Mouse (Mus musculus) liver, embryonic 11.5 days (tissue): ENCODE measurements around the gene Idh3g. TPM values are rescaled to one million over a fixed set of nuclear protein-coding genes. Genes with fewer than 3 reads are reported as not detected.
"Not testable (repeated sequence)": the region's sequence is repeated elsewhere in the genome, so short reads cannot be mapped to it uniquely, and the experiment has no call there.

Experiments
- ATAC-seq: fragments of 200-750 bp; cut with Nextera tagmentation; replicated peaks from 2 replicates; pipeline ENCODE4 v1.8.0; 2017; ENCODE audit warnings: moderate number of reproducible peaks, mild to moderate bottlenecking, moderate TSS enrichment, moderate library complexity; ENCODE audit not compliant: low FRiP score
- DNase-seq: peaks from one replicate; pipeline ENCODE4 v3.0.0-alpha.2; 2017; ENCODE audit warnings: low spot score
- H3K27ac ChIP-seq: fragments of 300-500 bp; sonication (generic); 2 replicates; pipeline ENCODE4 v1.5.1; 2014; ENCODE audit warnings: mild to moderate bottlenecking, low read depth, low read length, control low read depth
- H3K27me3 ChIP-seq: fragments of 300-500 bp; sonication (generic); replicated peaks from 2 replicates; pipeline ENCODE4 v1.6.1; 2014; ENCODE audit warnings: low read length, mixed read lengths; ENCODE audit not compliant: control insufficient read depth, insufficient read depth
- H3K36me3 ChIP-seq: fragments of 300-500 bp; sonication (generic); 2 replicates; pipeline ENCODE4 v1.6.1; 2014; ENCODE audit warnings: mild to moderate bottlenecking, low read length, moderate library complexity, mixed read lengths; ENCODE audit not compliant: control insufficient read depth, insufficient read depth
- H3K4me1 ChIP-seq: fragments of 300-500 bp; sonication (generic); replicated peaks from 2 replicates; pipeline ENCODE4 v1.6.1; 2014; ENCODE audit warnings: low read length, mixed read lengths; ENCODE audit not compliant: control insufficient read depth, insufficient read depth
- H3K4me2 ChIP-seq: fragments of 300-500 bp; sonication (generic); 2 replicates; pipeline ENCODE4 v1.6.1; 2014; ENCODE audit warnings: mild to moderate bottlenecking, control low read depth, moderate library complexity
- H3K4me3 ChIP-seq: fragments of 300-500 bp; sonication (generic); 2 replicates; pipeline ENCODE4 v1.5.1; 2014; ENCODE audit warnings: low read depth, low read length, control low read depth
- H3K9ac ChIP-seq: fragments of 300-500 bp; sonication (generic); 2 replicates; pipeline ENCODE4 v1.6.1; 2014; ENCODE audit warnings: low read depth, low read length, control low read depth
- H3K9me3 ChIP-seq: fragments of 300-500 bp; sonication (generic); 2 replicates; pipeline ENCODE4 v1.6.1; 2016; ENCODE audit warnings: low read length, inconsistent platforms, mixed read lengths; ENCODE audit not compliant: control insufficient read depth
- WGBS: fragments of 180-500 bp; shearing (Covaris S2); extraction: QIAGEN DNeasy Blood & Tissue Kit; methylation state at CpG from one replicate; pipeline ENCODE4 v1.1.7; 2014; 5-methylcytosine and 5-hydroxymethylcytosine counted together
- polyA plus RNA-seq: library from polyadenylated mRNA; unstranded; fragments of >200 nt; fragmentation: Nextera tagmentation; extraction: Ambion mirVana; gene quantifications from 2 replicates; pipeline ENCODE4 v1.2.1, GENCODE M21; 2014

Gene Idh3g
- polyA plus RNA-seq, 1 experiment from 2014 or later: 196 TPM

DNA sequence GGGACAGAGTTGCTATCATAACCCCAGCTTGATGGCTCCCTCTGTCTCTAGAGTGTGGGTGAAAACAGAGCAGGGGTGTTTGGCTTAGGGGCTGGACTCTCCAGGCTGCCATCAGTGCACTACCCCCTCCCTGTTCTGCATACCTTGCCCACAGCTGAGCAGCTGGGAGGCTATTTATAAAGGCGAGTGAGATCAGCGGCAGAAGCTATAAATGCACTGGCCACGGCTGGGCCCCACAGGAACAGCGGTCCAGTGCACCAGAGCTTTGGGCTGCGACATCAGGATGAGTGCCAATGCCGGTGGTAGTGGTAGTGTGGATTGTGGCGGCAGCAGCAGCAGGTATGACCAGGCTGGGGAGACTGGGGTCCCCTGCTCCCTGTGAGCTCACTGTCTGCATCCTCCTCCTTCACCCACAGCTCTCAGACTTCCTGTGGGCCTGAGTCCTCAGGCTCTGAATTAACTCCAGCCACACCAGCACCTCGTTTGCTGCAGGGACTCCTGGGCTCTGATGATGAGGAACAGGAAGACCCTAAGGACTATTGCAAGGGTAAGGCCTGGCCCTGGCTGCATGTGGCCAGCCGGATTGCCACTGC is 12.4 kb downstream of the Idh3g start, which contains the start of gene Srpk3:
Gene Srpk3 (plus strand): TSS at position 238 of the 593 bp plus-strand sequence.
- Histone ChIP-seq H3K4me2 (no peak within 1 kb of the TSS), H3K27ac (no peak within 1 kb of the TSS), H3K27me3 (peaks cover 5% of the 10 kb centered on the region; the same call in 1 of the 2 replicates), H3K9me3 (no peaks in the 10 kb centered on the region), H3K4me3 (no peak within 1 kb of the TSS), H3K9ac (no peak within 1 kb of the TSS), H3K4me1 (no peaks in the 10 kb centered on the region), H3K36me3 (no peaks in the 10 kb centered on the region; the same call in none of the 2 replicates)
- DNase-seq (no peak), ATAC-seq (no peak)
- 44% methylated on average over 9 of the region's 9 CpGs for WGBS

DNA sequence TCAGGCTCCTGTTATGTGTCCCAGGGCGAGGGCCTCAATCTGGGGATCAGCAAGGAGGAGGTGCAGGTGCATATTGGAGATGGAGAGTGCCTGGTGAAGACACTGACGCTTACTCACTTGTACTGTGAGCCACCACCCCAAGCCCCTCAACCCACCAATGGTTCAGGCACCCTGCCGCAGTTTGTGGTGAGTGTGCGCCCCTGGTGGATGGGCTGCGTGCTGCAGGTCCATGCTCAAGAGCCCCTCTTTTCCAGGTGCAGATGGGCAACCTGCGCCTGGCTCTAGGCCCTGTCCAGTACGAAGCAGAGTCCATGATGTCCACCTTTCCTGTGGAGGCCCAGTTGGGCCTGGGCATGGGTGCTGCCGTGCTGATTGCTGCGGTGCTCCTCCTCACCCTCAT is 19.4 kb downstream of the Idh3g start:
- peak; percentile 41 for DNase-seq

DNA sequence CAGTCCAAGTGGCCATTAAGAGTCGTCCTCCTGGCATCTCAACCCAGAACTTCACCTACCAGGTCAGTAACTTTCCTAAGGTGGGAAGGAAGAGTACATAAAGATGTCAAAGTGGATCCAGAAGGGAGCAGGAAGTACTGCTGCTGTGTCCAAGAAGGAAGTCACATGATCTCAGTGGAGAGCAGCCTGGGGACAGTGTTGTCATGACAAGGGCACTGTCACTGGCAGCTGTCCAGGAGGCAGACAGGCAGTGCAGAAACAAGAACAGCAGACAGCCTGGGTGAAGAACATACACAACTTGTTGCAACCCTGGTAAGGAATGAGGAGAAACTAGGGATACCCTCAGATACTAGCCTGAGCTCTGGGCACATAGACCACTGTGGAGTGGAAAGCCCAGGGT is 21.4 kb downstream of the Idh3g start:
- ATAC-seq (no peak), DNase-seq (no peak)
- Histone ChIP-seq H3K9me3 (no peaks in the 10 kb centered on the region), H3K27me3 (no peaks in the 10 kb centered on the region; the same call in 1 of the 2 replicates), H3K4me3 (no peak overlapping the region), H3K36me3 (no peaks in the 10 kb centered on the region), H3K4me1 (no peaks in the 10 kb centered on the region), H3K9ac (no peak overlapping the region), H3K4me2 (no peak overlapping the region), H3K27ac (no peak overlapping the region)
- WGBS: 61% methylated on average over 1 of the region's 1 CpGs

More for the DNA sequence above, 19.4 kb downstream of the Idh3g start:
- WGBS: 68% methylated on average over 9 of the region's 9 CpGs
- Histone ChIP-seq H3K27ac (no peak overlapping the region), H3K4me3 (no peak overlapping the region), H3K9ac (no peak overlapping the region), H3K27me3 (no peaks in the 10 kb centered on the region; the same call in 1 of the 2 replicates), H3K4me1 (no peaks in the 10 kb centered on the region), H3K9me3 (no peaks in the 10 kb centered on the region), H3K36me3 (no peaks in the 10 kb centered on the region), H3K4me2 (no peak overlapping the region)
- ATAC-seq: no peak

DNA sequence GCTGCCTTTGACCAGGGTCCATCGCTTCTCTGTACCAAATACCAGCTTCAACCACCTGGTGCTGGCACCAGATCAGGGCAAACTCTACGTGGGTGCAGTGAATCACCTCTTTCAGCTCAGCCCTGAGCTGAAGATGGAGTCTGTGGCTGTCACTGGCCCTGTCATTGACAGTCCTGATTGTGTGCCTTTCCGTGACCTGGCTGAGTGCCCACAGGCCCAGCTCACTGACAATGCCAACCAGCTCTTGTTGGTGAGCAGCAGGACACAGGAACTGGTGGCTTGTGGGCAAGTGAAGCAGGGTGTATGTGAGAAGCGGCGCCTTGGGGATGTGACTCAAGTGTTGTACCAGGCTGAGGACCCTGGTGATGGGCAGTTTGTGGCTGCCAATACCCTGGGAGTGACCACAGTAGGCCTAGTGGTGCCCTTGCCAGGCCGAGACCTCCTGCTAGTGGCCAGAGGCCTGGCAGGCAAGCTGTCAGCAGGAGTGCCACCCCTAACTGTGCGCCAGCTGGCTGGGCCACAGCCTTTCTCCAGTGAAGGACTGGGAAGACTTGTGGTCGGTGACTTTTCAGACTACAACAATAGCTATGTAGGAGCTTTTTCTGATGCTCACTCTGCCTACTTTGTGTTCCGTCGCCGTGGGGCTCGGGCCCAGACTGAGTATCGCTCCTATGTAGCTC is 27.9 kb downstream of the Idh3g start:
- peaks cover 8% of the 10 kb centered on the region for H3K27me3 ChIP-seq
- no peak for ATAC-seq
- H3K4me2 ChIP-seq: no peak overlapping the region
- H3K4me3 ChIP-seq: no peak overlapping the region
- 86% methylated on average over 13 of the region's 13 CpGs for WGBS
- no peaks in the 10 kb centered on the region; the same call in 1 of the 2 replicates for H3K4me1 ChIP-seq
- no peak overlapping the region for H3K27ac ChIP-seq
- H3K9me3 ChIP-seq: no peaks in the 10 kb centered on the region
- no peaks in the 10 kb centered on the region for H3K36me3 ChIP-seq
- no peak for DNase-seq
- no peak overlapping the region for H3K9ac ChIP-seq

DNA sequence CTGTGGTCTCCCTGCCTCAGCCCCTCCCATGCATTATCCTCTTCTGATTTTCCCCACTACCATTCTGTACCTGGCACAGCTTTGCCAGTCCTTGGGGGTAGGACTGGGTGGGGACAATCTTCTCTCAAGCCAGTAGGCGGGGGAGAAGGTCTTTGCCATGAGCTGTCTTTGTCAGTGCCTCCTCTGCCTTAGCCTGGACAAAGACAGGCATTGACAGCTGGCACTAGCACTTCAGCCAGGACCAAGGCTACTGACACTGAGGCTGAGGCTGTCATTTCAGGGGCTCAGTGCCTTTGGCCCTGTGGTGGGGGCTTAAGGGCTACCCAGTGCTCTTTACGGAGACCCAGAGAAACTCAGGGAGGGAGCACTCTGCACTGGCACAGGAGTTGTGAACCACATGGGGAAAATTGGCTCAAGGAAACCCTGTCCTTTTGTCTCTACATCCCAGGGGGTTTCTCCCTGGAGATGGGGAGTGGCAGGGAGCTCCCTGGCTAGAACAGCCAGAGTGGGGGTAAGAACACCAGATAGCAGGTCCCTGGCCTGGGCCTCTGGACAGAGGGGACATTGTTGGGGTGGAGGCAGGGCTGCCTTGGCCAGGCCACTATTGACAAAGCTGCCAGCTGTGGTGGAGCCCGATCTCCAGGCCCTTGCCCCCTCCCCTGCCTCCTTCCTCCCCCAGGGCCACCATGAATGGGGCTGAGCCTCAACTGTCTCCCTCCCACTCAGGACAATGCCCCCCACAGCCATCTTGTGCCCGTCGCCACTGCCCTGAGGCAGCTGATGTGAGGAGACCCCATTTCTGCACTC is 30.2 kb downstream of the Idh3g start, which contains the start of gene Plxnb3:
Gene Plxnb3 (plus strand): TSS at position 757 of the 807 bp plus-strand sequence.
- Histone ChIP-seq H3K4me3 (no peak within 1 kb of the TSS), H3K4me1 (no peaks in the 10 kb centered on the region; the same call in 1 of the 2 replicates), H3K9ac (no peak within 1 kb of the TSS), H3K4me2 (no peak within 1 kb of the TSS), H3K27me3 (peaks cover 8% of the 10 kb centered on the region), H3K36me3 (no peaks in the 10 kb centered on the region), H3K27ac (no peak within 1 kb of the TSS), H3K9me3 (no peaks in the 10 kb centered on the region)
- ATAC-seq (no peak), DNase-seq (no peak)
- 74% methylated on average over 5 of the region's 5 CpGs for WGBS

DNA sequence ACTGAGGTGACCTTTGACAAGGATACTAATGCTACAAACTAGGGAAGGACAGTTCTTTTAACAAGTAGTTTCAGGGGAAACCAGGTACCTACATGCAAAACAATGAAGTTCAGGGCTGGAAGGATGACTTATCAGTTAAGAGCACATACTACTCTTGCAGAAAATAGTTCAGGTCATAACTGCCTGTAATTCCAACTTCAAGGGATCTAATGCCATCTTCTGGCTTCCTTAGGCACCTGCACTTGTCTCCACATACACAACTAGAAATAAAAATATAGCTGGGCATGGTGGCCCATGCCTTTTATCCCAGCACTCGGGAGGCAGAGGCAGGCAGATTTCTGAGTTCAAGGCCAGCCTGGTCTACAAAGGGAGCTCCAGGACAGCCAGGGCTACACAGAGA is 37.7 kb downstream of the Idh3g start:
- H3K27ac ChIP-seq: no peak overlapping the region
- 90% methylated on average over 1 of the region's 1 CpGs for WGBS

DNA sequence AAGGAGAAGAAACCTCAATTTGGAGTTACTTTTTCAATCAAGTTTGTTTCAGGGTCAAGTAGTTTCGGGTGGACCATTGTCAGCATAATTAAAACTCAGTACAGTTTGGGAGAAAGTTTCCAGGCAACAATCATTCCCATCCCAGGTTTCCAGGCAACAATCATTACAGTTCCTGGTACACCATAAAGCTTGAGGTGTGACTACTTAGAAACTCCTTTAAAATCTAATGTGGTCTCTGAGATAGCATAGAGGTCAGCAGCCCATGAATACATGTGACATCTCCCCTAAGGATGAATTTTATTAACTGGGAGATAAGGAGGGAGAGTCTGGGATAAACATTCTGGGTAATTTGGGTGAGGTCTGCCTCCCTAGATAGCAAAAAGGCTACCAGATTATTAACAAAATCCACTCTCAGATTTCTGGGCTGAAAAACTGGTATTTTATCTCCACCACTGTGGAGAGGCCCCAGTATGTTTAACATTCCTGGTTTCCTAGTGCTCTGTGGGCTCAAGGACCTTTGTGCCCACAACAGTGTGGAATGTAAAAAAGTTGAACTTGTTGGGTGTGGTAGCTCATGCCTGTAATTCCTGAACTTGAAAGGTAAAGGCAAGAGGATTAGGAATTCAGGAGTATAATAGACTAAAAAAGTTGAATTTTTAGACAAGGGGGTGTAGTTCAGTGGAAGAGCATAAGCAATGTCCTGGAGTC is 41.8 kb downstream of the Idh3g start:
- no peaks in the 10 kb centered on the region for H3K4me1 ChIP-seq
- H3K27me3 ChIP-seq: no peaks in the 10 kb centered on the region
- H3K27ac ChIP-seq: no peak overlapping the region
- ATAC-seq: no peak
- H3K9ac ChIP-seq: no peak overlapping the region
- WGBS: 71% methylated on average over 1 of the region's 1 CpGs
- no peaks in the 10 kb centered on the region for H3K9me3 ChIP-seq
- H3K4me3 ChIP-seq: no peak overlapping the region
- no peak for DNase-seq
- H3K36me3 ChIP-seq: no peaks in the 10 kb centered on the region
- no peak overlapping the region for H3K4me2 ChIP-seq

More for the DNA sequence above, 37.7 kb downstream of the Idh3g start:
- H3K36me3 ChIP-seq: no peaks in the 10 kb centered on the region
- no peak overlapping the region for H3K4me3 ChIP-seq
- H3K27me3 ChIP-seq: peaks cover 2% of the 10 kb centered on the region; the same call in 1 of the 2 replicates
- DNase-seq: no peak
- H3K9ac ChIP-seq: no peak overlapping the region
- H3K4me1 ChIP-seq: no peaks in the 10 kb centered on the region
- no peak for ATAC-seq
- H3K9me3 ChIP-seq: no peaks in the 10 kb centered on the region
- H3K4me2 ChIP-seq: no peak overlapping the region

DNA sequence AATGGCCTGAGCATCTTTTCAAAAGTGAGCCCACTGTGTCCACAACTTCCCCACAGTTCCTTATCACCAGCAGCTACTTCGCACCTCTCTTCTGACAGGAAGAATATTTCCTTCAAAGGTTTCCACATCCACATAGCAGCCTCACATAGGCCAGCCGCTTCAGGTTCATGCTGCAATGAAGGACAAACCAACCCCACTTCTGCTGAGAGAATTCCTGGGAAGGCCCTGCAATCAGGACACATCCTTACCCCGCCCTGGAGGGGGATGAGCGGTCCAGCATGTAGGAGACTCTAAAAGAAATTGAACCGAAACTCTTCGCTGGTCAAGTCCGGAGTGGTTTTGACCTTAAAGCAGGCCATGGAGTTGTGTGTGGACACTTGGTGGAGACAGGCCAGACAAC is 46.9 kb downstream of the Idh3g start:
- H3K36me3 ChIP-seq, H3K9me3 ChIP-seq, H3K4me1 ChIP-seq, ATAC-seq, H3K4me3 ChIP-seq, H3K4me2 ChIP-seq, H3K9ac ChIP-seq, H3K27ac ChIP-seq, DNase-seq, H3K27me3 ChIP-seq: not testable (repeated sequence)
- WGBS: 86% methylated on average over 7 of the region's 7 CpGs
